Mouse (Mus musculus) cerebellum, adult (tissue): Measurements from ENCODE around the gene Gm20916.
"Not testable (repeated sequence)": the region's sequence is repeated elsewhere in the genome, so short reads cannot be mapped to it uniquely, and the experiment has no call there.

Experiments
- ATAC-seq: cut with Nextera tagmentation; 2 replicates; pipeline ENCODE4 v1.9.2; 2017; ENCODE audit warnings: mild to moderate bottlenecking, moderate library complexity, mixed read lengths; ENCODE audit not compliant: insufficient number of reproducible peaks, low FRiP score, low TSS enrichment

Gm20916 gene

GRCm38 (mm10) chrY:79319265-79319664 lies at the start of gene Gm20916:
Gm20916 (plus strand) TSS chrY:79319565.
- not testable (repeated sequence) for ATAC-seq
